Mouse (Mus musculus) thymus, adult 2 months (tissue): ENCODE results near the gene Cyfip1. TPM values are rescaled to one million over a fixed set of nuclear protein-coding genes. Genes with fewer than 3 reads are reported as not detected.
"Not testable (repeated sequence)": the region's sequence is repeated elsewhere in the genome, so short reads cannot be mapped to it uniquely, and the experiment has no call there.

Experiments used
- DNase-seq: peaks from one replicate; pipeline ENCODE4 v3.0.0; 2021
- H3K27ac ChIP-seq: fragments of 200-500 bp; 2 replicates; pipeline ENCODE4 v1.5.1; 2012; ENCODE audit warnings: low read length, control low read depth; ENCODE audit not compliant: control insufficient read depth, insufficient read depth
- H3K27me3 ChIP-seq: fragments of 200-500 bp; 2 replicates; pipeline ENCODE4 v1.6.1; 2012; ENCODE audit warnings: mild to moderate bottlenecking, low read length, moderate library complexity, mixed read lengths; ENCODE audit not compliant: control insufficient read depth, insufficient read depth
- H3K36me3 ChIP-seq: fragments of 200-500 bp; 2 replicates; pipeline ENCODE4 v1.6.1; 2012; ENCODE audit warnings: mild to moderate bottlenecking, low read length, moderate library complexity; ENCODE audit not compliant: control insufficient read depth, insufficient read depth
- H3K4me1 ChIP-seq: fragments of 200-500 bp; replicated peaks from 2 replicates; pipeline ENCODE4 v1.6.1; 2012; ENCODE audit warnings: low read length; ENCODE audit not compliant: control insufficient read depth, insufficient read depth
- H3K4me3 ChIP-seq: fragments of 200-500 bp; 2 replicates; pipeline ENCODE4 v1.5.1; 2012; ENCODE audit warnings: mild to moderate bottlenecking, low read length, control low read depth, moderate library complexity; ENCODE audit not compliant: control insufficient read depth, insufficient read depth
- CTCF ChIP-seq: fragments of 200-500 bp; IDR thresholded peaks from 2 replicates; pipeline ENCODE4 v1.5.1; 2012; ENCODE audit warnings: mild to moderate bottlenecking, control low read depth, low read length, moderate library complexity, borderline replicate concordance; ENCODE audit not compliant: control insufficient read depth, poor library complexity, insufficient read depth; ENCODE audit errors: extremely low read depth
- POLR2A ChIP-seq: fragments of 200-500 bp; IDR thresholded peaks from 2 replicates; pipeline ENCODE4 v1.6.1; 2012; ENCODE audit warnings: mild to moderate bottlenecking, low read length, control low read depth, moderate library complexity; ENCODE audit not compliant: control insufficient read depth, poor library complexity, insufficient read depth; ENCODE audit errors: extremely low read depth
- WGBS: fragments of 180-500 bp; shearing (Covaris S2); methylation state at CpG from one replicate; pipeline ENCODE4 v1.1.7; 2018; 5-methylcytosine and 5-hydroxymethylcytosine counted together
- polyA plus RNA-seq: library from polyadenylated mRNA; depleted of rRNA; stranded (reverse); fragments of >200 nt; gene quantifications from 2 replicates; pipeline ENCODE4 v1.2.3, GENCODE M21; 2012

The Cyfip1 gene
- polyA plus RNA-seq, 1 experiment: 15.7 TPM

DNA sequence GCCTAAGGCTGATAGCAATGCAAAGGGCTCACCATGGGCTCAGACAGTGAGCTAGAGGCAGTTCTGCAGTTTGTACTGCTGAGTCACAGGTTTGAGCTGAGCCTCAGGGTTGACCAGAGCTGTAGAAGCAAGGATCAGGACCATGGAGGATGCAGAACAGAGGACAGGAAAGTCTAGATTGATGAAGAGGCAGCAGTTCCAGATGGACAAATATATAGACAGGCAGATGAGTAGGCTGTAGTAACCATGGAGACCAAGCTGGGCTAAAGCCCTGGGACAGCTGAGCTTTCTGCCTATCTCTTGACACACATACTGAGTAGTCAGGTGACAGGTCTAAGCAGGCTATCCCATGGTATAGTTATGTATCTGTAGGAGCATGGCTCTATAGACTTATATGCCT, 49.2 kb downstream of the Cyfip1 start:
- Histone ChIP-seq H3K4me1 (no peaks in the 10 kb centered on the region), H3K36me3 (no peaks in the 10 kb centered on the region), H3K27ac (no peak overlapping the region), H3K4me3 (no peak overlapping the region), H3K27me3 (no peaks in the 10 kb centered on the region)
- TF ChIP-seq POLR2A (no peak), CTCF (no peak)
- no peak for DNase-seq

DNA sequence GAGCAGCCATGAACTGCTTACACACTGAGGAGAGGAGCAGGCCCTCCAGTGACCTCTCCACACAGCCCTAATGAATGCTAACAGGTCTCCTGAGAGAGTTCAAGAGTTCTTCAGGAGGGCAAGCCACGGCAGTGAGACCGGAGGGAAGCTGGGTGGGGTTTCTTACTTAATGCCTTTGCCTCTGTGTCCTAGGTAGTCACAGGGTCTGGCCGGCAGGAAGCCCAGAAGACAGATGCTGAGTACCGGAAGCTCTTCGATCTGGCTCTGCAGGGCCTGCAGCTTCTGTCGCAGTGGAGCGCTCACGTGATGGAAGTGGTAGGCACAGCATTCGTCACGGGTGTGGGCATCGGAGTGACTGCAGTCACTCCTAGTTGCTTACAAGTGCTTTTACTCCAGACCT, 50.3 kb downstream of the Cyfip1 start:
- H3K27ac ChIP-seq: no peak overlapping the region
- H3K4me3 ChIP-seq: no peak overlapping the region
- no peaks in the 10 kb centered on the region for H3K27me3 ChIP-seq
- WGBS: 89% methylated on average over 11 of the region's 11 CpGs
- no peaks in the 10 kb centered on the region for H3K4me1 ChIP-seq
- no peak for TF ChIP-seq POLR2A
- no peak for TF ChIP-seq CTCF
- H3K36me3 ChIP-seq: no peaks in the 10 kb centered on the region
- no peak for DNase-seq

DNA sequence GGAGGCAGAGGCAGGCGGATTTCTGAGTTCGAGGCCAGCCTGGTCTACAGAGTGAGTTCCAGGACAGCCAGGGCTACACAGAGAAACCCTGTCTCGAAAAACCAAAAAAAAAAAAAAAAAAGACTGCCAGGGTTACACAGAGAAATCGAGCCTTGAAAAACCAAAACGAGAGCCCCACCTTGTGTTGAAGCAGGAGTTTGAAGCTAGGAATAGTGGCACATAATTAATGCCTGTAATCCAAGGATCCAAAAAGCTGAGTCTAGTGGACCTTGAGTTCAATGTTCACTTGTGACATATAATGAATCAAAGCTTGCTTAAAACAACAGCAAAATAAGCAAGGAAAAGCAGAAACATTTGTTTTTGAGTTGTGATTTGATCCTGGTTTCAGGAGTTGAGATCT, 62.2 kb downstream of the Cyfip1 start:
- H3K36me3 ChIP-seq: no peaks in the 10 kb centered on the region
- TF ChIP-seq CTCF: no peak
- TF ChIP-seq POLR2A: no peak
- WGBS: 81% methylated on average over 5 of the region's 5 CpGs
- H3K4me1 ChIP-seq: no peaks in the 10 kb centered on the region
- DNase-seq: no peak
- H3K27me3 ChIP-seq: no peaks in the 10 kb centered on the region
- H3K27ac ChIP-seq: no peak overlapping the region
- no peak overlapping the region for H3K4me3 ChIP-seq

DNA sequence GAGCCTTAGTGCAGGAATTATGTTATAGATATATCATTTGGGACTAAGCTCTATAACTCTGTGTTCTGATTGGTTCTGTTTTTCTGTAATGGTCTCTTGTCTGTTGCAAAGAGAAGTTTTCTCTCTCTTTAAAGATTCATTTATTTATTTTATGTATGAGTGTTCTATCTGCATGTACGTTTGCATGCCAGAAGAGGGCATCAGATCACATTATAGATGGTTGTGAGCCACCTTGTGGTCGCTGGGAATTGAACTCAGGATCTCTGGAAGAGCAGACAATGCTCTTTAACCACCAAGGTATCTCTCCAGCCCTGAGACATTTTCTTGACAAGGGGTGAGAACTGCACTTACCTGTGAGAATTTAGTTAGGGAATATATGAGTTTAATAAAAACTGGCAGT, 63.9 kb downstream of the Cyfip1 start:
- no peak overlapping the region for H3K27ac ChIP-seq

DNA sequence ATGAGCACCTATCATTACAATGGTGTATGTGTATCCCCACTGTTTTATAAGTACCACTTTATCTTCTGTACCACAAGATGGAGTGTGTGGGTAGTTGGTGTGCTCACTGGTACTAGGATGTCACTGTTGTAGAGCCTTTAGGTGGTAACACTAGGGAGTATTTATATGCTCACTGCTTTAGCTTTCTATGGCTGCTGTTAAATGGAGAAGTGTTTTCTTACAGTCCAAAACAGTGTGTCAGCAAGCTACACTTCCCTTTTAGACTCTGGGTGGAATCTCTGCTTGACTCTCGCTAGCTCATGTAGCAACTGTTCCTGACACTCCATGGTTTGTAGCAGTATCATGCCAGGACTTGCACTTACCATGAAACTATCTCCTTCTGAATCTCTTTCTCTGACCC, 68.0 kb downstream of the Cyfip1 start:
- no peaks in the 10 kb centered on the region for H3K36me3 ChIP-seq
- no peak overlapping the region for H3K4me3 ChIP-seq
- H3K27me3 ChIP-seq: no peaks in the 10 kb centered on the region
- WGBS: 95% methylated on average over 1 of the region's 1 CpGs
- no peaks in the 10 kb centered on the region for H3K4me1 ChIP-seq
- TF ChIP-seq CTCF (no peak), POLR2A (no peak)
- no peak overlapping the region for H3K27ac ChIP-seq
- DNase-seq: no peak

More for the DNA sequence above, 63.9 kb downstream of the Cyfip1 start:
- WGBS: 89% methylated on average over 2 of the region's 2 CpGs
- DNase-seq: no peak
- TF ChIP-seq CTCF: no peak
- no peak for TF ChIP-seq POLR2A
- H3K4me1 ChIP-seq: no peaks in the 10 kb centered on the region
- no peak overlapping the region for H3K4me3 ChIP-seq
- no peaks in the 10 kb centered on the region for H3K27me3 ChIP-seq
- H3K36me3 ChIP-seq: no peaks in the 10 kb centered on the region

DNA sequence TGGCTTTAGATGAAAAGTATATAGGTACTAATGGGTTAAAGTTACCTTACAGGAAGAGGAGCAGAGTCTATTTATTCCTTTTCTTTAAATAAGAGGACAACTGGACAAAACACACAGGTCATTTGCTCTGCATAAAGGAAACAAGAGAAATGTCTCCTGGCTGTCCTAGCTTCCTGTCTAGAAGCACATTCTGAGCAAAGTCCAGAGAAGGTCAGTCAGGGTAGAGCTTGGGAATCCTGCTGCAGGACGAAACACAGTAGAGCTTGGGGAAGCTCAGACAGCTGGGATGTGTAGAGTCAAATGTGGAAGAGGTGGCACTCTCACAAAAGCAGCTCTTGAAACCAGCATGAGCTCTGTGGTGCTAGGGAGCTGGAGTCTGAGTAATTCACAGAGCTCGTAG, 68.8 kb downstream of the Cyfip1 start:
- no peak overlapping the region for H3K4me3 ChIP-seq
- H3K27me3 ChIP-seq: no peaks in the 10 kb centered on the region
- H3K27ac ChIP-seq: no peak overlapping the region
- no peak for TF ChIP-seq POLR2A
- no peak for TF ChIP-seq CTCF
- no peaks in the 10 kb centered on the region for H3K4me1 ChIP-seq
- WGBS: 94% methylated on average over 2 of the region's 2 CpGs
- DNase-seq: no peak
- H3K36me3 ChIP-seq: no peaks in the 10 kb centered on the region

DNA sequence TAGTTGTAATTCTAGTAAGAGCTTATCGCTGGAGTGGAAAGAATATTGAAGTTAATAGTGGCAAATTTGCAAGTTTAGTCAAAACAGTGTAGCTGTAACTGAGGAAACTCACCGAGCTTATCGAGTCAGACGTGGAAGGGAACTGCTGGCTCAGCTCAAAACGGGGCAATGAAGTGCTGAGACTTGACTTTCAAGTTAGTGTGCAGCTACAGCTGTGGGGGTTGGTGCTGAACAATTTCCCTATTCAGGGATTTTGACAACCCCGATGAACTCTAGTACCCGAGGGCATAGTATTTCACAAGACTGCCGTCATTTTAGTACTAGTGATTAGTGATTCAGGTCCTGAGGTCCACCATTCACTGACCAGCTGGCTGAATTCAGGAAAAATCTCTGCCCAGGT, 69.8 kb downstream of the Cyfip1 start:
- Histone ChIP-seq H3K27me3 (no peaks in the 10 kb centered on the region), H3K4me1 (no peaks in the 10 kb centered on the region), H3K36me3 (no peaks in the 10 kb centered on the region), H3K4me3 (no peak overlapping the region), H3K27ac (no peak overlapping the region)
- WGBS: 95% methylated on average over 8 of the region's 8 CpGs
- no peak for DNase-seq
- TF ChIP-seq POLR2A (no peak), CTCF (no peak)

DNA sequence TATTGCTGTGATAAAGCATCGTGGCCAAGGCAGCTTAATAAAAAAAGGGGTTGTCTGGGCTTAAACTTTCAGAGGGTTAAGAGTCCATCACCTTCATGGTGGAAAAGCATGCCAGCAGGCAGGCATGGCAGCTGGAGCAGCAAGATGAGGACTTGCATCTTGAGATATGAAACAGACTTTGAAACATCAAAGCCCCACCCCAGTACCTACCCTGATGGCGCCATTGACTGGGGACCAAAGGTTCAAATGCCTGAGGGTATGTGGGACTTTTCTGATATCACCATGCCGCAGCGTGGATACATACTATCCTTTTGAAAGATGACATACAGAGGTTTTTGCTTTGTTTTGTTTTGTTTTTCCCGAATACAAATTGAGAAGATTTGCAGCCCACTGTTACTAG, 70.6 kb downstream of the Cyfip1 start:
- no peaks in the 10 kb centered on the region for H3K4me1 ChIP-seq
- WGBS: 98% methylated on average over 5 of the region's 5 CpGs
- H3K27ac ChIP-seq: no peak overlapping the region
- no peaks in the 10 kb centered on the region for H3K36me3 ChIP-seq
- no peak for TF ChIP-seq CTCF
- TF ChIP-seq POLR2A: no peak
- H3K4me3 ChIP-seq: no peak overlapping the region
- DNase-seq: no peak
- H3K27me3 ChIP-seq: no peaks in the 10 kb centered on the region

DNA sequence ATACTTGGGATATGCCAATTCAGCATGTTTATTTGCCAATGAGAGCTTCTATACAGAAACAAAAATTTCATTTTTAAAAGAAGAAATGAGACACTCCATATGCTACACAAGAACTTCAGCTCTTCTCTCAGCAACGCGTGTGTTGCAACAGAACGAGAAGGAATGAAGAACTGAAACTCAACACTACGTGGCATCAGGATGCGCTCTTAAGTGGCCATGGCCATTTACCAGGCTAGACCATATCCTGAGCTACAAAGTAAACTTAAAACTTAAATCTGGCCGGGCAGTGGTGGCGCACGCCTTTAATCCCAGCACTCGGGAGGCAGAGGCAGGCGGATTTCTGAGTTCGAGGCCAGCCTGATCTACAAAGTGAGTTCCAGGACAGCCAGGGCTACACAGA, 76.8 kb downstream of the Cyfip1 start:
- H3K27me3 ChIP-seq, H3K4me1 ChIP-seq, H3K27ac ChIP-seq, H3K36me3 ChIP-seq, DNase-seq, H3K4me3 ChIP-seq: not testable (repeated sequence)
- WGBS: 94% methylated on average over 11 of the region's 11 CpGs
